ENCODE assay signal across 8 mouse cellular contexts in the genomic region with DNA sequence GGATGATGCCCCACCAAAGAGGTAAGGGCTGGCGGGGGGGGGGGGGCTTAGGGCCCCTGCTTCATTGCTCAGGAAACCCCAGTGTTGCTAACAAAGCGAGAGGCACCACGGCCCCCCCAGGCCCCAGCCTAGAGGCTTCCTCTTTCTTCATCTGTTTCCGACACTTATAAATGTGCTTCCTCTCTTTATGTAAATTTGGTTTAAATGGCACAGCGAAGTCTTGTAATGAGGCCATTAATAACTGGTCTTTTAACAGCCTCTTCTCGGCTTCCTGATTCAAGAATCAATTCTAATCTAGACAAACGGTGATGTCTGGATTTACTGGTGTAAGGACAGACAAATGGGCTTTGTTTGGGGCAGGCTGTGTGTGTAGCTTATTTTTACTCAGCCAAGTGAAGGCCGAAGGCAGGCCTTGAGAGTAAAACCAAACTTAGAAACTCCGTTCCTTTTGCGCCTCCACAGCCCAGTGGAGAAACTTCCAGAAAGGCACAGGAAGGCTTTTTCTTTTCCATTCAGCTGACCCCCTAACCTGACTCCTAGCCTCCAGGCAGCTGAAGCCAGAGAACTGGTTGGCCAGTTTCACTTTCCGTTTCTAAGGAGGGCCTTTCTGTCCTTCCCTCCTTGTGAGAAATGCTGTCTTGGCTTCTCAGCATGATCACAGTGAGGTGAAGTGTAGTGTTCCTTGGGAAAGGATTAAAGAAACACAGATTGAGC. TPM values are rescaled to one million over a fixed set of nuclear protein-coding genes. Genes with fewer than 3 reads are reported as not detected.
A peak's percentile ranks its signal among the peaks of the same experiment; 100 is the strongest.
DNase-seq lines count a peak whose midpoint lies in the region; ATAC-seq lines count a peak whose summit lies in the region.

No protein-coding gene starts in this region.

- DNase-seq in embryo, embryonic 10.5 days (ENCODE audit: low spot score), result peak; percentile 30
- no peak for DNase-seq in embryo, embryonic 9.5 days (ENCODE audit: extremely low spot score)
- DNase-seq in NIH3T3 (ENCODE audit: low read depth), result peak; percentile 38
- peak; percentile 40 to 47 for DNase-seq in heart, postnatal 10 days
- DNase-seq in kidney, postnatal 4 days, result peak; percentile 23 to 53
- no peak for DNase-seq in cerebellum, adult 9-11 months
- no peak for DNase-seq in right cerebral cortex, postnatal 4 days

- ATAC-seq in monocyte, adult 5-6 weeks (replicated peaks; ENCODE audit: insufficient number of reproducible peaks, low FRiP score, low TSS enrichment, poor library complexity, severe bottlenecking), result peak; percentile 59

- intact Hi-C loops in heart, postnatal 10 days (cut with DNase I), result no loop called here

RNA-seq across cellular contexts. Expression of gene Pik3ap1, which starts 39.7 kb away (rescaled TPM):
- total RNA-seq in heart, postnatal 10 days (2021), result 1 to 10 TPM; 1.1 to 1.6 TPM
- 216 to 241 TPM (median 224 TPM) in 3 replicates for total RNA-seq in monocyte, adult 5-6 weeks (2017)

Comparison
In these comparisons a context has a peak if more than half of its experiments do, and no peak if none do; other contexts are left out.
1. DNase-seq: peak in embryo, embryonic 10.5 days (single experiment), NIH3T3 (single experiment), heart, postnatal 10 days (2 of 2) and kidney, postnatal 4 days (2 of 2); none in embryo, embryonic 9.5 days (single experiment), cerebellum, adult 9-11 months (single experiment) and right cerebral cortex, postnatal 4 days (single experiment).
2. RNA of gene Pik3ap1, which starts 39.7 kb away (total RNA-seq): 216 to 241 TPM in monocyte, adult 5-6 weeks; 1.1 to 1.6 TPM in heart, postnatal 10 days; every median in the first group is over 10 times any median in the second.